Mouse (Mus musculus) v-Abl transformed pro-B cells (cell line): ENCODE data around the gene Dnajb11.

Source experiments
- in situ Hi-C, 2 experiments: fragments of 400-800 bp; cut with MboI; formaldehyde crosslinking; loops; one replicate each; pipeline ENCODE4 v1.15.1; 2025; ENCODE audit not compliant: unreplicated experiment in 2 of 2

Gene Dnajb11

GRCm38 (mm10) chr16:22857431-22858113, at the start of gene Dnajb11, which contains the start of gene Tbccd1:
Dnajb11 (plus strand) TSS chr16:22857845.
Tbccd1 (minus strand) TSS chr16:22857669.
- in situ Hi-C loops = no loop called here

GRCm38 (mm10) chr16:22811477-22811876, 46.2 kb upstream of the Dnajb11 start, which contains the start of gene Crygs:
Crygs (minus strand) TSS chr16:22811577.
- in situ Hi-C loops = loop anchor here (25.0 kb wide), 2 partner anchors 974 to 1049 kb away; no protein-coding TSS in a partner anchor

GRCm38 (mm10) chr16:22820731-22821130, 36.9 kb upstream of the Dnajb11 start:
- in situ Hi-C loops = loop anchor here (25.0 kb wide), 2 partner anchors 983 to 1058 kb away; no protein-coding TSS in a partner anchor

- in situ Hi-C loops = no loop called here
These were observed 24.6 kb upstream of the Dnajb11 start for GRCm38 (mm10) chr16:22832932-22833525.

- in situ Hi-C loops = no loop called here
These were observed 18.3 kb upstream of the Dnajb11 start for GRCm38 (mm10) chr16:22839146-22839857.

GRCm38 (mm10) chr16:22842871-22843270, 14.8 kb upstream of the Dnajb11 start:
- in situ Hi-C loops = no loop called here

- in situ Hi-C loops = no loop called here
These were observed 13.4 kb upstream of the Dnajb11 start for GRCm38 (mm10) chr16:22844061-22844801.

GRCm38 (mm10) chr16:22844834-22845233, 12.8 kb upstream of the Dnajb11 start:
- in situ Hi-C loops = no loop called here

- in situ Hi-C loops = no loop called here
These were observed 12.2 kb upstream of the Dnajb11 start for GRCm38 (mm10) chr16:22845481-22845880.

- in situ Hi-C loops = no loop called here
These were observed 10.0 kb upstream of the Dnajb11 start for GRCm38 (mm10) chr16:22847686-22848085.

- in situ Hi-C loops = no loop called here
These were observed 9.3 kb upstream of the Dnajb11 start for GRCm38 (mm10) chr16:22848331-22848730.

GRCm38 (mm10) chr16:22852709-22853108, 4.9 kb upstream of the Dnajb11 start:
- in situ Hi-C loops = no loop called here

- in situ Hi-C loops = no loop called here
These were observed 872 bp upstream of the Dnajb11 start for GRCm38 (mm10) chr16:22856773-22857172.

- in situ Hi-C loops = loop anchor here (10.0 kb wide), 1 partner anchor 262 kb away; no protein-coding TSS in a partner anchor
These were observed 14.8 kb downstream of the Dnajb11 start for GRCm38 (mm10) chr16:22872397-22872796.

- in situ Hi-C loops = loop anchor here (10.0 kb wide), 1 partner anchor 261 kb away; no protein-coding TSS in a partner anchor
These were observed 15.7 kb downstream of the Dnajb11 start for GRCm38 (mm10) chr16:22873369-22873768.

GRCm38 (mm10) chr16:22876218-22877043, 18.8 kb downstream of the Dnajb11 start:
- in situ Hi-C loops = loop anchor here (5.0 to 25.0 kb wide), 4 partner anchors 76 to 561 kb away; partner anchors contain the start of genes Hrg (in 2 of the 2) and Rtp1 (in 1 of the 2)

GRCm38 (mm10) chr16:22877660-22878390, 20.2 kb downstream of the Dnajb11 start:
- in situ Hi-C loops = loop anchor here (5.0 to 25.0 kb wide), 4 partner anchors 74 to 559 kb away; partner anchors contain the start of genes Hrg (in 2 of the 2) and Rtp1 (in 1 of the 2)

- in situ Hi-C loops = loop anchor here (5.0 to 25.0 kb wide), 4 partner anchors 74 to 559 kb away; partner anchors contain the start of genes Hrg (in 2 of the 2) and Rtp1 (in 1 of the 2)
These were observed 21.1 kb downstream of the Dnajb11 start for GRCm38 (mm10) chr16:22878716-22879115.
